Mouse (Mus musculus) megakaryocyte, adult 5-6 weeks (primary cell): ENCODE measurements around the gene Cers6. TPM values are rescaled to one million over a fixed set of nuclear protein-coding genes. Genes with fewer than 3 reads are reported as not detected.

Source experiments
- ATAC-seq: 2 replicates; pipeline ENCODE4 v1.8.0; 2016; ENCODE audit warnings: mild to moderate bottlenecking, inconsistent platforms; ENCODE audit not compliant: poor library complexity, severe bottlenecking
- total RNA-seq, 2 experiments: library from RNA; stranded (forward) in 1 of 2; stranded (reverse) in 1 of 2; fragments of 153-499, 151-499 nt in 1 of 2; fragments of 221-1000, 200-1000 nt in 1 of 2; gene quantifications; 2 replicates each; pipeline versions ENCODE4 v1.2.3 to v1.2.4; 2015 to 2017

Gene Cers6
- total RNA-seq, 2 experiments from 2014 or later = 64.6 to 146 TPM

- ATAC-seq = no peak
These were observed 192.1 kb downstream of the Cers6 start for GRCm38 (mm10) chr2:69053210-69053858.

- ATAC-seq = no peak
These were observed 193.0 kb downstream of the Cers6 start for GRCm38 (mm10) chr2:69054279-69054678.

GRCm38 (mm10) chr2:69055174-69055573, 193.9 kb downstream of the Cers6 start:
- ATAC-seq = no peak

GRCm38 (mm10) chr2:69061313-69061712, 200.1 kb downstream of the Cers6 start:
- peak; percentile 59; the same call in 1 of the 2 replicates for ATAC-seq

- ATAC-seq = no peak
These were observed 200.9 kb downstream of the Cers6 start for GRCm38 (mm10) chr2:69061910-69062689.

GRCm38 (mm10) chr2:69064759-69065158, 203.5 kb downstream of the Cers6 start:
- no peak for ATAC-seq

- ATAC-seq = no peak
These were observed 210.4 kb downstream of the Cers6 start for GRCm38 (mm10) chr2:69071440-69072235.

GRCm38 (mm10) chr2:69077189-69077588, 215.9 kb downstream of the Cers6 start:
- no peak for ATAC-seq

- ATAC-seq = no peak
These were observed 219.5 kb downstream of the Cers6 start for GRCm38 (mm10) chr2:69080760-69081159.

- ATAC-seq = no peak
These were observed 221.4 kb downstream of the Cers6 start for GRCm38 (mm10) chr2:69082499-69083197.

GRCm38 (mm10) chr2:69083198-69083509, 221.9 kb downstream of the Cers6 start:
- no peak for ATAC-seq

- no peak for ATAC-seq
These were observed 223.2 kb downstream of the Cers6 start for GRCm38 (mm10) chr2:69084416-69084815.

GRCm38 (mm10) chr2:69086505-69087260, 225.4 kb downstream of the Cers6 start:
- ATAC-seq = no peak

- ATAC-seq = no peak
These were observed 234.6 kb downstream of the Cers6 start for GRCm38 (mm10) chr2:69095836-69096235.

GRCm38 (mm10) chr2:69096821-69097220, 235.6 kb downstream of the Cers6 start:
- ATAC-seq = no peak

GRCm38 (mm10) chr2:69097526-69097925, 236.3 kb downstream of the Cers6 start:
- ATAC-seq = no peak

GRCm38 (mm10) chr2:69098701-69099100, 237.5 kb downstream of the Cers6 start:
- ATAC-seq = no peak

- peak; percentile 79 for ATAC-seq
These were observed 237.9 kb downstream of the Cers6 start for GRCm38 (mm10) chr2:69099147-69099546.

GRCm38 (mm10) chr2:69100706-69101105, 239.5 kb downstream of the Cers6 start:
- peak; percentile 55 for ATAC-seq

- ATAC-seq = no peak
These were observed 242.3 kb downstream of the Cers6 start for GRCm38 (mm10) chr2:69103526-69103925.
